ENCODE assay signal across 1 mouse cellular context in the genomic region with DNA sequence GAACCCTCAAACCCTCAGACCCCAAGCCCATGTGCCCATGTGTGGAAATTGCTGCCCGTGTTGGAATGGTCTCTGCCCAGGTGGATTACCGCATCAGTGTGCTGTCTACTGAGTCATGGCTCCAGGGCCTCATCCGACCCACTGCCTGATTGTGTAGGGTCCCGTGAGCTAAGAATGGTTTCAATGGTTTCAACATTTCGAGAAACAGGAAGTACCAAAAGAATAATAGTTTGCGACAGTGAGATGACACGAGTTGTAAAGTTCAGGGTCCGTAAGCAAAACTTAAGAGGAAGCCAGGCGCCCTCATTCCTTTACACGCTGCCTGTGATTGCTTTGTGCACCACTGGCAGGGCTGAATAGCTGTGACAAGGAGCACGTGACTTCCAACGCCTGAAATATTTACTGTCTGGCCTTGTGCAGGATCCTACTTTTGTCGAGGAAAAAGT.
TF ChIP-seq lines count a peak whose summit lies in the region.

No protein-coding gene starts in this region.

TF ChIP-seq in MEL, 35 proteins besides CTCF, POLR2A, EP300 and RAD21 (continued from another document):
- no peak for TF ChIP-seq MAFK (IDR thresholded peaks at IDR 0.05; ENCODE audit: borderline replicate concordance, low read depth, low read length)
- no peak for TF ChIP-seq TAL1 (IDR thresholded peaks at IDR 0.05; ENCODE audit: low read length)
- peak; percentile 51 for TF ChIP-seq MAX (IDR thresholded peaks at IDR 0.05; ENCODE audit: low read length)
- peak; percentile 74 for TF ChIP-seq USF1 (IDR thresholded peaks at IDR 0.05; ENCODE audit: low read depth, low read length)
- TF ChIP-seq MYB (IDR thresholded peaks at IDR 0.05; ENCODE audit: low read depth, low read length) = no peak
- TF ChIP-seq POLR2AphosphoS2 (IDR thresholded peaks at IDR 0.05; ENCODE audit: low read length) = no peak
- TF ChIP-seq JUND (IDR thresholded peaks at IDR 0.05; ENCODE audit: low read depth, low read length) = no peak
- TF ChIP-seq MAZ (IDR thresholded peaks at IDR 0.05; ENCODE audit: low read depth, low read length) = no peak
- no peak for TF ChIP-seq SIN3A (IDR thresholded peaks at IDR 0.05; ENCODE audit: low read length)
- TF ChIP-seq POLR2AphosphoS5 (IDR thresholded peaks at IDR 0.05; ENCODE audit: borderline replicate concordance, low read depth, low read length) = no peak
- TF ChIP-seq CHD2 (IDR thresholded peaks at IDR 0.05; ENCODE audit: low read length) = no peak
- no peak for TF ChIP-seq GATA1 (IDR thresholded peaks at IDR 0.05; ENCODE audit: low read depth, low read length)
- TF ChIP-seq MXI1 (IDR thresholded peaks at IDR 0.05; ENCODE audit: low read depth, low read length) = no peak; the same call in 1 of the 2 replicates
- TF ChIP-seq CHD1 (IDR thresholded peaks at IDR 0.05; ENCODE audit: low read depth, low read length) = no peak
- TF ChIP-seq BHLHE40 (IDR thresholded peaks at IDR 0.05; ENCODE audit: borderline replicate concordance, low read depth, low read length) = no peak
- 0 out of 2 replicates have a peak, but pooled peaks have one; percentile 23 for TF ChIP-seq MYC (IDR thresholded peaks at IDR 0.05; ENCODE audit: low read depth, low read length)
- no peak for TF ChIP-seq ZKSCAN1 (IDR thresholded peaks at IDR 0.05; ENCODE audit: low read depth, low read length)
- no peak for TF ChIP-seq ZNF384 (IDR thresholded peaks at IDR 0.05; ENCODE audit: low read depth, low read length)
- TF ChIP-seq ELF1 (IDR thresholded peaks at IDR 0.05; ENCODE audit: low read depth, low read length) = no peak
- TF ChIP-seq ZC3H11A (IDR thresholded peaks at IDR 0.05; ENCODE audit: low read depth, low read length) = no peak
- 0 out of 4 replicates have a peak, but pooled peaks of 1 of the 2 experiments have one; percentile 24 for TF ChIP-seq USF2 (IDR thresholded peaks at IDR 0.05; ENCODE audit: borderline replicate concordance in 1 of 2, insufficient read depth in 1 of 2, low read depth in 1 of 2, low read length in 2 of 2)
- TF ChIP-seq ETS1 (IDR thresholded peaks at IDR 0.05; ENCODE audit: low read depth, low read length) = no peak
- 0 out of 2 replicates have a peak, but pooled peaks have one; percentile 13 for TF ChIP-seq NELFE (IDR thresholded peaks at IDR 0.05; ENCODE audit: low read depth, low read length)
- 0 out of 2 replicates have a peak, but pooled peaks have one; percentile 53 for TF ChIP-seq HCFC1 (IDR thresholded peaks at IDR 0.05; ENCODE audit: low read depth, low read length)
